Mouse (Mus musculus) intestine, embryonic 16.5 days (tissue): ENCODE data around the gene Ankrd33. TPM values are rescaled to one million over a fixed set of nuclear protein-coding genes. Genes with fewer than 3 reads are reported as not detected.
A peak's percentile ranks its signal among the peaks of the same experiment; 100 is the strongest.
"Not testable (repeated sequence)": the region's sequence is repeated elsewhere in the genome, so short reads cannot be mapped to it uniquely, and the experiment has no call there.

Source experiments
- ATAC-seq: fragments of 200-750 bp; cut with Nextera tagmentation; 2 replicates; pipeline ENCODE4 v1.8.0; 2017; ENCODE audit warnings: moderate TSS enrichment, moderate library complexity
- H3K27ac ChIP-seq: fragments of 300-500 bp; sonication (generic); 2 replicates; pipeline ENCODE4 v1.5.1; 2014; ENCODE audit warnings: mild to moderate bottlenecking, low read length
- H3K27me3 ChIP-seq: fragments of 300-500 bp; sonication (generic); replicated peaks from 2 replicates; pipeline ENCODE4 v1.6.1; 2014; ENCODE audit warnings: low read length, control low read depth, mixed read lengths; ENCODE audit not compliant: control insufficient read depth, insufficient read depth
- H3K36me3 ChIP-seq: fragments of 300-500 bp; sonication (generic); 2 replicates; pipeline ENCODE4 v1.6.1; 2014; ENCODE audit warnings: low read length, control low read depth; ENCODE audit not compliant: control insufficient read depth, insufficient read depth
- H3K4me1 ChIP-seq: fragments of 300-500 bp; sonication (generic); 2 replicates; pipeline ENCODE4 v1.6.1; 2014; ENCODE audit warnings: low read length, control low read depth, mixed read lengths; ENCODE audit not compliant: control insufficient read depth, insufficient read depth
- H3K4me2 ChIP-seq: fragments of 300-500 bp; sonication (generic); 2 replicates; pipeline ENCODE4 v1.6.1; 2014; ENCODE audit warnings: low read depth, low read length, control low read depth
- H3K4me3 ChIP-seq: fragments of 300-500 bp; sonication (generic); 2 replicates; pipeline ENCODE4 v1.5.1; 2014; ENCODE audit warnings: mild to moderate bottlenecking, low read length
- H3K9ac ChIP-seq: fragments of 300-500 bp; sonication (generic); 2 replicates; pipeline ENCODE4 v1.6.1; 2014; ENCODE audit warnings: low read depth, low read length
- H3K9me3 ChIP-seq: fragments of 300-500 bp; sonication (generic); 2 replicates; pipeline ENCODE4 v1.6.1; 2016; ENCODE audit warnings: low read length, control low read depth; ENCODE audit not compliant: control insufficient read depth
- WGBS: fragments of 180-500 bp; shearing (Covaris S2); extraction: QIAGEN DNeasy Blood & Tissue Kit; methylation state at CpG from one replicate; pipeline ENCODE4 v1.1.7; 2014; 5-methylcytosine and 5-hydroxymethylcytosine counted together
- polyA plus RNA-seq: library from polyadenylated mRNA; unstranded; fragments of >200 nt; fragmentation: Nextera tagmentation; extraction: Ambion mirVana; gene quantifications from 2 replicates; pipeline ENCODE4 v1.2.1, GENCODE M21; 2015

The Ankrd33 gene
- polyA plus RNA-seq, 1 experiment from 2014 or later, result not detected

GRCm38 (mm10) chr15:101113778-101114177 lies 1.8 kb upstream of the Ankrd33 start:
- H3K4me2 ChIP-seq, H3K9ac ChIP-seq, H3K4me3 ChIP-seq, H3K27ac ChIP-seq, H3K36me3 ChIP-seq, H3K27me3 ChIP-seq, H3K9me3 ChIP-seq, H3K4me1 ChIP-seq: not testable (repeated sequence)
- WGBS, result 86% methylated on average over 2 of the region's 2 CpGs
- 0 out of 2 replicates have a peak, but pooled peaks have one; percentile 9 for ATAC-seq

- peaks cover 14% of the 10 kb centered on the region for H3K4me1 ChIP-seq
- H3K27me3 ChIP-seq, result no peaks in the 10 kb centered on the region
- H3K36me3 ChIP-seq, result no peaks in the 10 kb centered on the region
- H3K9me3 ChIP-seq, result peaks cover 4% of the 10 kb centered on the region; the same call in 1 of the 2 replicates
- no peak overlapping the region for H3K27ac ChIP-seq
- no peak overlapping the region for H3K4me2 ChIP-seq
- ATAC-seq, result peak; percentile 29; the same call in 1 of the 2 replicates
- 53% methylated on average over 14 of the region's 14 CpGs for WGBS
- H3K9ac ChIP-seq, result peak overlapping the region; percentile 23; the same call in 1 of the 2 replicates
- H3K4me3 ChIP-seq, result no peak overlapping the region
These were observed 3.0 kb downstream of the Ankrd33 start for GRCm38 (mm10) chr15:101118399-101119125.

DNA sequence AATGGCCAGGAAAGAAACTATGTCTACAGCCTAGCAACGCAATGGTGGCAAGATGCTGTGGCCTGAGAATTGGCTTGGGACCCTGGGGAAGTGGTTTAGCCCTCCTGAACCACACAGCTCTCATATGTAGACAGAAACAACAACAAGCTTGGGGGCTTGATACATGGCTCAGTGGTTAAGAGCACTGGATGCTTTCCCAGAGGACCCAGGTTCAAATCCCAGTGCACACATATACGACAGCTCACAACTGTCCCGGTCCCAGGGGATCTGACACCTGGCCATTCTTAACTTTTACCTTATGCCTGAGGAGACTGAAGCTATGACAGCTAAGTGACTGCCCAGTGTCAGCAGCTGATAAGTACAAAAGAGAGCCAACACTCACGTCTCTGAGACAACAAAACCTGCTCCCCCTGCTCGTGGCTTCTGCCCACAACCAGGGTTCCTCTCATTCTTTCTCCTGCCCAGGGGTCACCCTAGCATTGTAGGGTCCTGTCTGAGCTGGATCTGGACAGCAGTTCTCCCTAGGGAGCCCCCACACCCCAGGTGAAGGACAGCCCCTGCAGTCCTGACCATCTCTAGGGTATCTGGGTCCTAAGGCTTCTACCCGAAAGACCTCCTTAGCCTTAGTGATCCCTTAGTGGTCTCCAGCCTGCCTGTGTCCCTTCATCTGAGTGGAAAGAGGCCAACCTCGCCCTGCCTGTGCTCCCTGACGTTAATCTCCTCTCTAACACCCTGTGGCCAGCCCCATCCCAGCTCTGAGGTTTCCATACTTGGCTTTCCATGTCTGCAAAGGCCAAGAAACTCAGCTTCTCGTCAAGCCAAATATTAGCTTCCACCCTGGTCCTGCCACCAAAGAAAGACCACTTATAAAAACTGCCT lies 6.1 kb downstream of the Ankrd33 start:
- Histone ChIP-seq H3K36me3 (no peaks in the 10 kb centered on the region), H3K27ac (no peak overlapping the region), H3K9ac (no peak overlapping the region), H3K4me3 (no peak overlapping the region), H3K4me1 (peaks cover 14% of the 10 kb centered on the region), H3K9me3 (no peaks in the 10 kb centered on the region), H3K4me2 (no peak overlapping the region), H3K27me3 (no peaks in the 10 kb centered on the region)
- ATAC-seq, result no peak
- 78% methylated on average over 9 of the region's 9 CpGs for WGBS

DNA sequence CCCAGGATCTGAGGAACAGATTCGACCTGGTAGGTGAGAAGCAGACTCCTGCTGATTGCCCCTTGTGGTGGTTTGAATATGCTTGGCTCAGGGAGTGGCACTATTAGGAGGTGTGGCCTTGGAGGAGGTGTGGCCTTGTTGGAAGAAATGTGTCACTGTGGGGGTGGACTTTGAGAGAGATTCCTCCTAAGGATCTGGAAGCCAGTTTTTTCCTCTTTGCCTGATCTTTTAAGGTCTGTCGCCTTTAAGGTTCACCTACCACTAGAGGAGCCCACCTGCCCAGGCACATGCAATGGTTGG lies 6.7 kb downstream of the Ankrd33 start:
- no peaks in the 10 kb centered on the region for H3K27me3 ChIP-seq
- 27% methylated on average over 2 of the region's 2 CpGs for WGBS
- peaks cover 18% of the 10 kb centered on the region for H3K4me1 ChIP-seq
- no peaks in the 10 kb centered on the region for H3K9me3 ChIP-seq
- H3K27ac ChIP-seq, result no peak overlapping the region
- ATAC-seq, result peak; percentile 34; the same call in 1 of the 2 replicates
- no peaks in the 10 kb centered on the region for H3K36me3 ChIP-seq
- no peak overlapping the region for H3K4me2 ChIP-seq
- no peak overlapping the region for H3K4me3 ChIP-seq
- H3K9ac ChIP-seq, result no peak overlapping the region

- H3K9me3 ChIP-seq, result no peaks in the 10 kb centered on the region
- no peaks in the 10 kb centered on the region for H3K27me3 ChIP-seq
- H3K4me2 ChIP-seq, result no peak overlapping the region
- H3K9ac ChIP-seq, result no peak overlapping the region
- WGBS, result 52% methylated on average over 4 of the region's 4 CpGs
- H3K4me1 ChIP-seq, result peaks cover 19% of the 10 kb centered on the region
- ATAC-seq, result no peak
- no peaks in the 10 kb centered on the region for H3K36me3 ChIP-seq
- peak overlapping the region; percentile 39; the same call in 1 of the 2 replicates for H3K27ac ChIP-seq
- H3K4me3 ChIP-seq, result no peak overlapping the region
These were observed 7.6 kb downstream of the Ankrd33 start for GRCm38 (mm10) chr15:101123202-101123601.

- WGBS, result 88% methylated on average over 6 of the region's 6 CpGs
- H3K4me3 ChIP-seq, result no peak overlapping the region
These were observed 10.0 kb downstream of the Ankrd33 start for GRCm38 (mm10) chr15:101125561-101125960.

GRCm38 (mm10) chr15:101126876-101127544 lies 11.5 kb downstream of the Ankrd33 start:
- ATAC-seq, result peak; percentile 53
- Histone ChIP-seq H3K27me3 (no peaks in the 10 kb centered on the region), H3K4me3 (no peak overlapping the region), H3K9me3 (no peaks in the 10 kb centered on the region), H3K4me1 (peaks cover 32% of the 10 kb centered on the region), H3K27ac (peak overlapping the region; percentile 55), H3K9ac (no peak overlapping the region), H3K4me2 (no peak overlapping the region), H3K36me3 (no peaks in the 10 kb centered on the region)
- 67% methylated on average over 12 of the region's 12 CpGs for WGBS

More at GRCm38 (mm10) chr15:101125561-101125960, 10.0 kb downstream of the Ankrd33 start:
- H3K9ac ChIP-seq, result no peak overlapping the region
- no peak overlapping the region for H3K27ac ChIP-seq
- no peak for ATAC-seq
- no peaks in the 10 kb centered on the region for H3K9me3 ChIP-seq
- H3K4me1 ChIP-seq, result peaks cover 24% of the 10 kb centered on the region
- H3K27me3 ChIP-seq, result no peaks in the 10 kb centered on the region
- no peak overlapping the region for H3K4me2 ChIP-seq
- H3K36me3 ChIP-seq, result no peaks in the 10 kb centered on the region

DNA sequence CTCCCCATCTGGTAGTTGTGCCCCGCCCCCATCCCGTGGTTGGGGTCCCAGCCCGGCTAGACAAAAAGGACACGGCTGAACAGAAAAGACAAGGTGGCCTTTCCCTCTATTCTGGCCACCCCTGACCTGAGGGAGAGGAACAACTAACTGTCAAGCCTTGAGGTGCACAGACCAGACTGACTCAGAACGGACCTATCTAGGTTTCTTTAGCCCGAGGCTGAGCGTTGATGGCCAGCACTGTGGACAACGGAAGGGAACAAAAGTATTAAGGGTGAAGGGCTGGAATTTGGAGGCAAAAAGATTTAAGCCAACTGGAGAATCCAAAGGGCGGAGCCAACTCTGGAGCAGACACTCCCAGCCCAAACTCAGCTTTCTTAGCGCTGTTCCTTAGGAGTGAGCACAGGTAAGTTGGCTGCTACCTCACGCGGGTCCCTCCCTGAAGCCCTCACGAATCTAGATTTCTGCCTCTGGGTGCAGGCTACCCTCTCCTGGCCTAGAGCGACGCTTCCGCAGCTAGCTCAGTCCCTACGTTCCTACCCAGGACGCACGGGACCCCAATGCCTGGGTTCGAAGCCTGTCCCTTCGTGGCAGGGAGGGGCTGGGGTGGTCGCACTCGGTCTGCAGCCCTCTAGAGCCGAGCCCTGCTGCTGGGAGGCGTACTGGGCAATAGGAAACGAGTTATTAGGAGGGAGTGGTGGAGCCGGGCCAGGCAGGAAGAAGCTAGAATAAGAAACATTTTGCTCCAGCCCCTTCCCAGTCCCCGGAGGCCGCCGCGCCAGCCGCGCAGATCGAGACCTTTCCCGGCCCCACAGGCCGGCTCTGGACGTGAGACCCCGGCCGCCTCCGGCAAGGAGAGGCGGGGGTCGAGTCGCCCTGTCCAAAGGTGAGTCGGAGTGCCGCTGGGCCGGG lies 12.9 kb downstream of the Ankrd33 start, which contains the start of gene Acvrl1:
TSS of gene Acvrl1 (plus strand) at position 342 of the 909 bp plus-strand sequence.
- H3K36me3 ChIP-seq, result no peaks in the 10 kb centered on the region
- H3K4me1 ChIP-seq, result peaks cover 35% of the 10 kb centered on the region

More for the DNA sequence above, 12.9 kb downstream of the Ankrd33 start, which contains the start of gene Acvrl1:
- H3K27ac ChIP-seq, result peak within 1 kb of the TSS; percentile 76
- H3K4me2 ChIP-seq, result peak within 1 kb of the TSS; percentile 88
- no peaks in the 10 kb centered on the region for H3K27me3 ChIP-seq
- peak within 1 kb of the TSS; percentile 59 for H3K4me3 ChIP-seq
- peak; percentile 50 for ATAC-seq
- H3K9ac ChIP-seq, result peak within 1 kb of the TSS; percentile 86
- no peaks in the 10 kb centered on the region for H3K9me3 ChIP-seq
- WGBS, result 6% methylated on average over 46 of the region's 46 CpGs
